Mouse (Mus musculus) c-Kit-positive CD71-negative TER-119-negative erythroid progenitor cells, embryonic 14.5 days (primary cell): Measurements from ENCODE around the gene Tph2.

Experiments used
- DNase-seq: peaks from one replicate; pipeline ENCODE4 v3.0.0-alpha.2; 2013; ENCODE audit warnings: low read depth

Gene Tph2

DNA sequence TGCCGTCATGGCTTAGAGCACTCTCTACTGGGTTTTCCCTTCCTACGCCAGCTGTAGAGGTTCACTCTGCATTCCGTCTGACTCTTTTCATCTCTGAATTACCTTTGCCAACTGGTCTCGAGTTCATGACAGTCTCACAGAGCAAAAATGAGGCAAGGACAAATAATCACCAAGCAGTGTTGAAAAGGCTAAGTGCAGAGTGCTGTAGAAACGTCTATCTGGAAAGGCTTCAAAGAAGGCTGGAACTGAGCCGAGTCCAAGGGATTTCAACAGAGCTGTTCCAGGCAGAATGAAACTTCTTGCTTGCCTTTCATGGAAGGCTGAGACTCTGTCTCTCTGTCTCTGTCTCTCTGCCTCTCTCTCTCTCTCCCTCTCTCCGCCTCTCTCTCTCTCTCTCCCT is 47.8 kb downstream of the Tph2 start:
- no peak for DNase-seq

DNA sequence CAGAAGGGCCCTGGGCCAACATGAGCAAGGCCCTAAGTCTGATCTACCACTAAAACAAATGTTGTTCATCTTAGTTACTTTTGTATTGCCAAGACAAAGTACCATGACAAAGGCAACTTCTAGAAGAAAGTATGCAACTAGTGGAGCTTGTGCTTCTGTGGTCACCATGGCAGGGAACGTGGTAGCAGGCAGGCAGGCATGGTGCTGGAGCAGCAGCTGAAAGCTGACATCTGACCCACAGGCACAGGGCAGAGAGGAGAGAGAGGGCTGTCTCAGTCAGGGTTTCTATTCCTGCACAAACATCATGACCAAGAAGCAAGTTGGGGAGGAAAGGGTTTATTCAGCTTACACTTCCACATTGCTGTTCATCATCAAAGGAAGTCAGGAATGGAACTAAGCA is 56.9 kb downstream of the Tph2 start:
- DNase-seq = no peak

DNA sequence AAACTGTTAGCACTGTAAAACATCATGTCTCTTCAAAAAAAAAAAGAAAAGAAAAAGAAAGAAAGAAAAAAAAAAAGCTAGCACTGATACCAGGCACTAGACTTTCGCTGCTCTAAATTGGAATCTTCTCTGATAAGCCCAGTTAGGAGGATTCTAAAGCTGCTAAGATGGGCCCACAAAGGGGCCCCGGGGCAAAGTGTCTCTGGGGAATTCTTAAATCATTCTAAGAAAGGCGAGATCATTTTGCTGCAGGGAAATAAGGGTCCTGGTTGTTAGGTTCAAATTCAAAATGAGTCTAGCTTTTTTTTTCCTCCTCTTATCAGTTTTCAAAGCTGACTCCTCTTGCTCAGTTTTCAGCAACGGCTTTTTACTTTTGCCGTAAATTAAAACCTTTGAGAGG is 59.3 kb downstream of the Tph2 start:
- no peak for DNase-seq

DNA sequence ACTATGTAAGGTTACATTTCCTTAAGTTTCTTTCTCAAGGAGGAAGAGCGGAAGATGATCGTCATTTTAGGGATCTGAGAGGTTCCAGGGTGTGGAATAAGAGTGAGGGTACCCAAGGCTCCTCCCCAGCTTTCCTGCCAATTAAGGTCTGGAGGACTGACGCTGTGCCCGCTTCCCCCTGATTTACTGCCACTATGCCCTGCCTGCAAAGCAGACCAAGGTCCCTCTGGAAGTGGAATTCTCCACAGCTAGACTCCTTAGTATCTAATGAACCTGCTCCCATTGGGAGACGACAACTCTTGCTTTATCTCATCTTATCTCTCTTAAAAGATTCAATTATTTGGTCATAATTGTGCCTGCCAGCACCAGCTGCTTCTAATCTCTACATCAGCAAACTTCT is 59.8 kb downstream of the Tph2 start:
- DNase-seq = no peak

DNA sequence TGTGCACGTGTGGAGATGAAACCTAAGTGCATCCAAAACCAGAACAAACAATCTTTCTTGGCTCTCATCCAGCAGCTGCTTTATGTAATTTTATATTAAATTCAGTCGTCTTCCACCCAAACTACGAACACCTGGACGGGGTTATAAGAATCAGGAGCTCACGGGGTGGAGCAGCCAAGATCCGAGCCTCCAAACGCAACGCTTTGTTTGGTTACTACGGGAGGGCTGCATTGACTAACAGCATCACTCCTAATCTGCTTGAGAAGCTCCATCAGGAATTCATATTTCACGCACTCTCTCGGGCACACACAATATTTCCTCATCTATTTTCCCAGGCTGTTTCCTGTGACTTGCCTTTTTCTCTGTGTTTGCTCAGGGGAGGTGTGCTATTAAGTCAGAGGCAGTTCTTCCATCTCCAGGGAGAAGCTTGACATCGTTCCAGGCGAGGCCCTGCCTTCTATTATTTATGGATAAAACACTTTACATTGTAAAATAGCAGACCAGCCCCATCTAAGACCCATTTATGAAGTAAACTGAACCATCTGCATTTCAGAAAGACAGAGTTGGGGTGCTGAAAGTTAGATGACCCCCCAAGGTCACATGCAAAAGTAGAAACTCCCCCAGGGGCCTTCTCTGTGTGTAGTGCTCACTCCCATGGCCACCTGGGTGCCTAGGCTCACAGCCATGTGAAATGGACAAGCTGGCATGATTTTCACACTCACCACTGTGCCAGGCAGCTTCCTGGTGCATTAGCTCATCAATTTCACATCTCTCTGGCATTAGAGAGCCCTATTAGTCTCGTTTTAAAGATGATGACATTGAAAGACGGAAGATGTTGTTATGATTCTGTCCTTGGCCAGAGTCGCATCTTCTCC is 76.9 kb downstream of the Tph2 start:
- no peak for DNase-seq

DNA sequence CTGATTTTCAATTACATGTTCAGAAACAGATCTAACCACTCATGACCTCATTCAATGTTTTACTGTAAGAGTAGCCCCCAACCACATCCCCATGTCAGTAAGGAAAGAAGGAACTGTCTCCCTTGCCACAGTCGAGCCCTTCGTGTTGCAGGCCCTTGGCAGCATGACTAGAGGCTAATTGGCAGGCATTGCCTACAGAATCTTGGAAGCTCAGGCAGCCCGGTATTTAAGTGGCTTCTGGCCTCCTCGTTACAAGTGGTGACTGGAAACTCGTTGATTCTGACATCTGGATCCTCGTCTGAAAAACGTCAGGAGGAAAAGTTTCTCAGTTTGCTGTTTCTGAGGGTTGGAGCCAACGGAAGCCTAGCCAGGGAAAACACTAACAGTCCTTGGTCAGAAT is 80.6 kb downstream of the Tph2 start:
- DNase-seq = no peak

DNA sequence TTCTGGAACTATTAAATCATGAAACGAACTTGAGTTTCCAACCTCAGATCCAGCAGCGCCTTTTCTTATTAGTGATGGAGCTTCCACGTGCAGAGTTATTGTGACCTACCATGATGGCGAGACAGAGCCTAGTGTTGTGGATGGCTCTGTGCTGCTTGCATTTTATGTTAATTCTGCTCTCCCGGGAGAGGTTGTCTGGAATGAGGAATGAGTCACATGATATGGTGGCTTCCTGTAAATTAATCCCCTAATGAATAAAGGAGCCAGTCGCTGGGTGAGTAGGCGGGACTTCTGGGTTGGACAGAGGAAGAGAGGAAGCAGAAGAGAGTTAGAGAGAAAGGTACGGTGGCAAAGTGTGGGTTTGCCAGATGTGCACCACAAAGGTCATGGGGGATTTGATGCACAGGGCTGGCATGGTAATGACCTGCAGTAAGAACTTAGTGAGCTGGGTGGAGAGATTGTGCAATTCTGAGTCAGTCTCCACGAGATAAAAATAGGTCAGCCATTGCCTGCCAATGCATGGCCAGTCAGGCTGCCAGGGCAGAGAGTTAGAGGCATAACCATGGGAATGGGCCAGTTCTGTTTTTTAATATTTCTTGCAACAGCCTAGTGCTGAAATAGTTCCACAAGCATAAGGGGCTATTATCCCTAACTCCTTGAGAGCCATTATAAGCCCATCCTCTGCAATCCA is 84.8 kb downstream of the Tph2 start:
- DNase-seq = no peak

DNA sequence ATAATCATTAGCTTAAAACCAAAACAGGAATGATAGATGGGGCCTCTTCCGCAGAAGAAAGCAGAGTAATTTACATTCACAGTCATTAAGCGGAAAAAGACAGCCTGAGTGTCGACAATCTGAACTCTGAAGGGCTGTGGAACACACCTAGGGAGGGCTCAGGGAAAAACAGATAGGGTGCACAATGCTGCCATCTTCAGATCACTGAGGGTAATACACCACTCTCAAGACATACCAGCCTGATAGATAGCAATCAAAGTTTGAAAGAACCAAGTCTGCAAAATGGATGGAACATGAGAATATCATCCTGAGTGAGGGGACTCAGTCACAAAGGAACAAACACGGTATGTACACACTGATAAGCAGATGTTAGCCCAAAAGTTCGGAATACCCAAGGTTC is 87.7 kb downstream of the Tph2 start:
- DNase-seq = peak; percentile 26

DNA sequence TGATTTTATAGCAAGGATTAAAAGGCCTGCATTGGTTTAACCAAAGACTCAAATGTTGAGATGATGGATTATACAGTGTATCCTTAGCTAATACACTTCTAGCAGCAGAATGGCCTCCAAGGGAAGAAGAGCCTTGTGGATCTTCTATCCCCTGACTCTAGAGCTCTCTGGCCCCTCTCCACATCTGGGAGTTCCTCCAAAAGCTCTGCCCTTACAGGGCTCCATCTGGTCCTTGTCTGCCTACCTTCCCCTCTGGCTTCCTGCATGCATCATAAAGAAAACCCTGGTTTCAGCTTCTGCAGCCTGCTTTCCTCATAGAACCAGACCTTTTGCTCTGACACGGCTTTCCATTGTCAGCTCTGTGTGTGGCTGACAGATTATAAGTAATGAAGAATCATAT is 88.6 kb downstream of the Tph2 start:
- no peak for DNase-seq

DNA sequence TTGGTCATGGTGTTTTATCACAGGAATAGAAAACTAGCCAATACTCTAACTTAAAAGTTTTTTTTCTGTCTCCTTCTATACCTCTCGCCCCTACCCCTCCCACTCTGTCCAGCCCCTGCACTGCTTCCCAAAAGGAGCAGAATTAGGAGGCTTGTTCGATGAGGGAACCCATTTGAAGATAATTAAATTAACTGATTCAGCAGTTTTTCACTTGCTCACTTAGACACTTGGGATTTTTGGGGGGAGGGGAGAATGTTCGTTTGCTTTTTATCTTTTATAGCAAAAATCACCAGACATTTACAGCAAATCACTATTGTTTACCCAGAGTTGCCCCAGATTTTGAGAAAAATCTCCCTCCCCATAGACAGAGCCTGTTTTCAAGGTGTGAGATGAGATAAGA is 106.6 kb downstream of the Tph2 start:
- no peak for DNase-seq

DNA sequence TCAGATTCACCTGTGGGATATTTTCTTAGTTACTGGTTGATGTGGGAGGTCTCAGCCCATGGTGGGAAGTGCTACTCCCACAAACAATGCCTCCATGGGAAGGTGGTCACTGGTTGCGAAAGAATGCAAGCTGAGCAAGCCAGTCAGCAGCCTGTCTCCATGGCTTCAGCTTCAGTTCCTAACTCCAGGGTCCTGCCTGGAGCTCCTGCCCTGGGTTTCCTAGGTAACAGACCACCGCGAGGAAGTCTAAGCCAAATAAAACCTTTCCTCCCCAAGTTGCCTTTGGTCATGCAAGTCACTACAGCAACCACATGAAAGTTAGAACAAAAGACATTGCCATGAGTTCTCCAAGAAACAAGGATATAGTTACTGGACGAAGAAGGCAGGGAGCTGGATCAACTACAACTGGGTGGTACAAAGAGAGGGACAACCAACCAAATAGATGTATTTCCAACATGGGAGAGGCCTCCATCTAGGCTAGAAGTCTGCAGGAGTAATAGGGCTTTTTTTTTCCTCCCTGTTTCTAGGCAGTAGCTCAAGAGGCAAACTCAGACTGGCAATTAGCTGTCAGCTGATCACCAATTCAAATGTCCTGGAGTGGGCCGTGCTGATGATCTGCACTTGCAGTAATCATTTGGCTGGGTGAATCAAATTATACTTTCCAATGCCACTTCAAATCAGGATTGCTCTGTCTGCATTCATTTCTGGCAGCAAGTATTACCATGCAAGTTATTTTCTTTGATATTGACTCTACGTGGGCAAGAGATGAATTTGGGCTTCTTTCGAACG is 115.5 kb downstream of the Tph2 start:
- DNase-seq = no peak

DNA sequence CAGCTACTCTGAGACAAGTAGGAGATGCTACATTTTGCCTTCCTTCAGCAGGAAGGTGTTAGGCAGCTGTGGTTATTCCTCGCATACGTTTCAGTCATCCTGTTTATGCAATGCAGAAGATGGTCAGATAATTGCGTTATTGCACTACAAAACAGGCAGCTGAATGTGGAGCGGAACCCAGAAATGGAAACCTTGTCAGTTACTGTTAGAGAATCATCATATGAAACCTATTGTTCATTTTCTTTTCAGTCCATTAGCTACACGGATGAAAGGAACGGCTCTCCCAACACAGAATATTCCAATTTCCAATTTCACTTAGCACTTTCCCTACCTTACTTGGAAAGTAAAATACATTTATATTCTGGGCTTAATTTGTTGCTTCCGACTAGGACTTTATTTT is 120.9 kb downstream of the Tph2 start:
- DNase-seq = no peak

DNA sequence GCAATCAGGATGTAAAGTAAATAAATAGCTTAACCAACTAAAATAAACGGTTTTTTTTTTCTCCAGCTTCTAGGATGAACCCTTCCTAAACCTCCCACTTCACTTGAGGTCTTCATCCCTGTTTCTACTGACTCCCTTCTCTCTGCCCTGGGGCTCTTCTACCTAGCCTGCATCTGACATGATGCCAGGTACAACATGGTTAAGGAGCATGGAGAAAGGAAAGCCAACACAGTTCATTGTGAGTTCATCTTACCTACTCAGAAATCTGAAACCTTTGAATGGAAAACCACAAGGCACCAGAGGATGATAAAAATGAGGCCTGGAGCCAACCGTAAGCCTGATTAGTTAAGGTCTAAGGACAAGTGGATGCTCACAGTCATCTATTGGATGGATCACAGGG is 123.3 kb downstream of the Tph2 start:
- no peak for DNase-seq

DNA sequence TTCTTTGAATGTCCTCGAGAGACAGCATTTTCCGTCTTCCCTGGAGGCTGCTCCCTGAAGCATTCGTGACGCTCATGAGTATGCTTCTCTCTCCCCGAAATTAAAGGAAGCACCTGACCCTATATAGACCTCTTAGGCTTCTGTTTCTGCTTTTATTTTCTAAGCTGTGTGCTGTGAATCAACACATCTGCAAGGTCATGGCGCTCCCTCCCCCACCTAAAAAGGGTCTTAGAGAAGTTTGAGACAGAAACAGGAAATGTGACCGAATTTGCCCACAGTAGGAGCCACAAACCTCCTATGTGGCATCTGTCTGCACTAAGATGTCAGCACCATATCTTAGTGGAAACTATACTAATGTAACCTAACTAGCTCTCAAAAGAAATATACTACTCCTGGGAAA is 124.1 kb downstream of the Tph2 start:
- DNase-seq = peak; percentile 13

DNA sequence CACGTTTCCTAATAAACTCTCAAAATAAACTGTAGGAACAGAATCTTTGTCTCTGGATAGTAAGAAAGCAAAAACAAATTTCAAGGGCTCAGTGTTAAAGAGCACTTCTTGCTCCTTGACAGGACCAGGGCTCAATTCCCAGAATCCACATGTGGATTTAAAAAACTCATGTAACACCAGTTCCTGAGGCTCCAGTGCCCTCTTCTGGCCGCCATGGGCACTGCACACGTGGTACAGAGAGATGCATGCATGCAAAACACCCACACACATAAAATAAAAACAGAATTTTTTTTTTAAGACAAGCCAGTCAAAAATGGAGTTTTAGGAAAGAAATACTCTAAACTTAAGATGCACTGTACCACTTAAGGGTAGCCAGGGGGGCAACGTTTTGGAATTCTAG is 133.2 kb downstream of the Tph2 start:
- DNase-seq = no peak

DNA sequence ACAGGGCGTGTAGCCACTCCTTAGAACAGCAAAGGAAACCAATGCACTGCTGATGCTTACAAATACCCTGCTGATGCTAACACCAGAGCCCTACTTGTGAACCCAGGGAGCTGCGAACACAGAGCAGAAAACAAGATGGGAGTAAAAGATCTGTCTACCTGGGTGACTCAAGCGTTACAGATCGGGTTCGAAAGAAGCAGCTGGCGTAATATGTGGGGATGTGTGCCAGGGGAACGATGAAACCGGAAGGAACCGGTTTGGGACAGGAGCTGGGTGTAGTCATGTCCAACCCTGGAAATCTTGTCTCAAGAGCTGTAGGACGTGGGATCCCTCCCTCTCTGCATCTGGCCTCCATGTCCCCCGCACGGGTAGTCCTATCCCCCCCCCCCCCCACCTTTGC is 134.1 kb downstream of the Tph2 start:
- no peak for DNase-seq

DNA sequence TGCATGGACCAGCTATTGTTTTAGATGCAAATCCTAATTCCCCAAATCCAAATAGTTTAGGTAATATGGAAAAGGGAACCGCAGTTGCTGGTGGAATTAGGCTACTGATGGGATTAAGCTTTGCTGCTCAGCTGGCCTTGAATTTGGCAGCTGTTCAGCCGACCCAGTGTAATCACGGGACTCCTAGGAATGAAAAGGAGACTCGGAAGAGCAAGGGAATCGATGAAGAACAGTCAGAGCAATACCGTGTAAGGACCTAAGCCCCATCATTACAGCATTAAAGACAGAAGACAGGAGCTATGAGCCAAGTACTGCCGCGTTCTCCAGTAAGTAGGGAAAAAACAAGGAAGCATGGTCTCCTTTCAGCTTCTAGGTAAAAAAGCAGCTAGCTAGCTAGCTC is 134.6 kb downstream of the Tph2 start:
- DNase-seq = no peak

DNA sequence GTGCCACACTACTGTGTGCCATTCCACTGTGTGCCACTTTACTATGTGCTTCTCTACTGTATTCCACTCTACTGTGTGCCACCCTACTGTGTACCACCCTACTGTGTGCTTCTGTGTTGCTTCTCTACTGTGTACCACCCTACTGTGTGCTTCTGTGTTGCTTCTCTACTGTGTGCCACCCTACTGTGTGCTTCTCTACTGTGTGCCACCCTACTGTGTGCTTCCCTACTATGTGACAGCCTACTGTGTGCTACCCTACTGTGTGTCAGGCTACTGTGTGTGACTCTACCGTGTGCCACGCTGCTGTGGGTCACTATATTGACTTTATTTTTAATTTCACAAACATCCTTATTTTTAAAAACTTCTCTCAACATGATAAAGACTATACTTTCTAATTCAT is 136.3 kb downstream of the Tph2 start:
- no peak for DNase-seq

DNA sequence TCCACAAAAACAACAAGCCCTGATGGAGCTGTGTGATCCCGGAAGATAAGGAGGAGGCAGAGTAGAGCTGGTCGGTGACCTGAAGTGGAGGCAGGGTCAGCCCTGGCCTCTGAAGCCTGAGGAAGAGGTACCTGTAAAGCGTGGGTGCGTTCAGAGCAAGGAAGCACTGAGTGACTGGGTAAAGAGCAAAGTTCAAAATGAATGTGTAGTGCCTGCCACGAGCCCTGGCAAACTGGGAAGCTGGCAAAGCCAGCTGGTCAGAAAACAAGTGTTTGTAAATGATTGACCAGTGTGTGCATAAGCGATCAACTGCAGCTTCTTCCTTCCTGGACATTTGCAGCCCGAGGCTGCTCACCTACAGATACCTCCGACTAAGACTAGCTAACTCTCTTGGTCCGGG is 149.1 kb downstream of the Tph2 start:
- no peak for DNase-seq
